Mouse (Mus musculus): ENCODE results near the gene Sec61a1. TPM values are rescaled to one million over a fixed set of nuclear protein-coding genes. Genes with fewer than 3 reads are reported as not detected.

Sec61a1 gene
- 165 and 188 TPM in 2 replicates for polyA plus RNA-seq (2014; fragmentation: Nextera tagmentation; extraction: Ambion mirVana)

DNA sequence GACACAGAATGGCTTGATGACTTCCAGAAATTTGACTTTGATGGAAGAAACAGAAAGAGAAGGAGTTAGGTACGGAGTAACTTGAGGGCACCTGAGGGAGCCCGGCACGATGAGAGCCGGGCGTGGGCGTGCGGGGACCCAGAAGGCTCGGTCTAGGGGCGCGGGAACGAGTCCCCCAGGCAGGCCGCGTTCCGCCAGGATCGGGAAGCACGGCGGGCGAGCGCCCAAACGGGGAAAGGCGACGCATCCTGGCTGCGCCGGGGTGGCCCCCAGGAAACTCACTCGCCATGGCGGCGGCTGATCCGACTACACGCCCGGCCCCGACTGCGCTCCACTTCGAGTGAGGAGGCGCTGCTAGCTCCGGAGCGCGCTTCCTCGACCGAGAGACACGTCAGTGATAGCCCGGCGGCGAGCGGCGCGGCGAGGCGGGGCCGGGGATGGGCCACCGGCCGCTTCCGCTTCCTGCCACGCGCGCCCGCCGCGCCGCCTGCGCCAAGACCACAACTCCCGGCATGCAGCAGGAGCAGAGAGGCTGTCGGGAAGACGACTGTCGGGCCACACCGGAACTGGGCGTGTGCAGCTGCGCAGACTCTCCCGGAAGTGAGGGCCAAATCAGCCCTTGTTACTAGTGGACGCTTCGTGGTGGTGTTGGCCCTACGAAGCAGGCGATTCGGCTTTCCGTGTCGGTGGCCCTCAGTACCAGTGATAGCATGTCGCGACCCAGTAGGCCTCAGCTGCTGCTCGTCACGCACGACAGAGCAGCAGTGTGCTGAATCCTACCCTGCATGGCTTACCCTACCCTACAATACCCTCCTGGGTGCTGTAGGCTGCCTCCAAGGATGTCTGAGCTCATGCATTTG is at the start of gene Sec61a1:
TSS of gene Sec61a1 (minus strand) at position 502 of the 860 bp plus-strand sequence.
- H3K27me3 ChIP-seq (ENCODE audit: control insufficient read depth, insufficient read depth, low read length) = no peaks in the 10 kb centered on the region
- peaks cover 39% of the 10 kb centered on the region for H3K4me1 ChIP-seq (ENCODE audit: control insufficient read depth, insufficient read depth, low read length)
- peak; percentile 93 for ATAC-seq (replicated peaks; ENCODE audit: insufficient number of reproducible peaks, low FRiP score, low TSS enrichment)
- peaks cover 15% of the 10 kb centered on the region for H3K36me3 ChIP-seq (ENCODE audit: control insufficient read depth, insufficient read depth, low read length)
- no peaks in the 10 kb centered on the region for H3K9me3 ChIP-seq (replicated peaks; ENCODE audit: control insufficient read depth, low read length)
- peak within 1 kb of the TSS; percentile 96 for H3K4me2 ChIP-seq
- peak within 1 kb of the TSS; percentile 93 for H3K27ac ChIP-seq (ENCODE audit: low read depth, low read length)
- peak within 1 kb of the TSS; percentile 99 for H3K9ac ChIP-seq (ENCODE audit: low read depth, low read length)
- under 1% methylated on average over 80 of the region's 80 CpGs for WGBS (ENCODE audit: insufficient replicate concordance)
- peak within 1 kb of the TSS; percentile 98 for H3K4me3 ChIP-seq (ENCODE audit: low read depth, low read length)

DNA sequence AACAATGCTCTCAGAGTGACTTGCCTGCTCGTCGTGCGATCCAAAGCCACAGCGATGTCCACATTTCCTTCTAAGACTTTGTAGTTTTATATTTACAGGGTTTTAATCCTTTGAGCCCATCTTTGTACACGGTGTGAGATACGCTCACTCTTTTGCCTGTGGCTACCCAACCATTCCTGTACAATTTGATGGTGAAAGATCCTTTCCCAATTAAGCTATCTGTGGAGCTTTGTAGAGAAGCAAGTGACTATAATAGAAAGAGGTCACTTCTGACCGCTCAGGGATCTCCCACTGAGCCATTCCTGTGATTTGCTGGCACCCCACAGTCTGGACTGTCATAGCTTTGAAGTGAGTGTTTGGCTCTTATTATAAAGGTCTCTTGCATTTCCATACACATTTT is 48.0 kb upstream of the Sec61a1 start:
- no peak overlapping the region for H3K9ac ChIP-seq (ENCODE audit: low read depth, low read length)
- 16% methylated on average over 7 of the region's 7 CpGs for WGBS (ENCODE audit: insufficient replicate concordance)
- H3K4me1 ChIP-seq (ENCODE audit: control insufficient read depth, insufficient read depth, low read length) = no peaks in the 10 kb centered on the region
- no peak overlapping the region for H3K4me3 ChIP-seq (ENCODE audit: low read depth, low read length)
- H3K9me3 ChIP-seq (replicated peaks; ENCODE audit: control insufficient read depth, low read length) = no peaks in the 10 kb centered on the region
- ATAC-seq (replicated peaks; ENCODE audit: insufficient number of reproducible peaks, low FRiP score, low TSS enrichment) = no peak
- H3K4me2 ChIP-seq = peak overlapping the region; percentile 21
- H3K36me3 ChIP-seq (ENCODE audit: control insufficient read depth, insufficient read depth, low read length) = no peaks in the 10 kb centered on the region
- H3K27me3 ChIP-seq (ENCODE audit: control insufficient read depth, insufficient read depth, low read length) = peaks cover 5% of the 10 kb centered on the region
- no peak overlapping the region for H3K27ac ChIP-seq (ENCODE audit: low read depth, low read length)

DNA sequence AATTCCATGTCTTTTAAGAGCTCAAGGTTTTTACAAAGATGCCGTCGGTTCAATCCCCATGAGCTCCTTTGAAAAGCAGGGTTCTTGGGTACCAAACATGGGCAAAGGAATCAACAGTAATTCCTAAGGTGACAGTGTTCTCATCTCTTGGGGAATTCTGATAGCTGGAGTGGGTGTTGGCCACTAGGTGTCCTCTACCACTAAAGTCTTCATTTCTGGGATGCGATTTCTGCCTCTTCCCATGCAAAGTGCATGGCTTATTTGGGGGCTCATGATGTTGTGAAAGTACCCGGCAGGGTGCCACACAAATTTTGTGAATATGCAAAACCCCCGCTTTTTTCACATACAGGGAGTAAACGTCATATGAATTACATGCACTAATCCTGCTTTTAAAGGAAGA is 46.3 kb upstream of the Sec61a1 start:
- no peak overlapping the region for H3K4me2 ChIP-seq
- no peak overlapping the region for H3K4me3 ChIP-seq (ENCODE audit: low read depth, low read length)
- no peak for ATAC-seq (replicated peaks; ENCODE audit: insufficient number of reproducible peaks, low FRiP score, low TSS enrichment)
- H3K9ac ChIP-seq (ENCODE audit: low read depth, low read length) = no peak overlapping the region
- WGBS (ENCODE audit: insufficient replicate concordance) = 25% methylated on average over 6 of the region's 6 CpGs
- no peaks in the 10 kb centered on the region for H3K9me3 ChIP-seq (replicated peaks; ENCODE audit: control insufficient read depth, low read length)
- H3K27me3 ChIP-seq (ENCODE audit: control insufficient read depth, insufficient read depth, low read length) = peaks cover 5% of the 10 kb centered on the region
- no peak overlapping the region for H3K27ac ChIP-seq (ENCODE audit: low read depth, low read length)
- no peaks in the 10 kb centered on the region for H3K4me1 ChIP-seq (ENCODE audit: control insufficient read depth, insufficient read depth, low read length)
- H3K36me3 ChIP-seq (ENCODE audit: control insufficient read depth, insufficient read depth, low read length) = no peaks in the 10 kb centered on the region

DNA sequence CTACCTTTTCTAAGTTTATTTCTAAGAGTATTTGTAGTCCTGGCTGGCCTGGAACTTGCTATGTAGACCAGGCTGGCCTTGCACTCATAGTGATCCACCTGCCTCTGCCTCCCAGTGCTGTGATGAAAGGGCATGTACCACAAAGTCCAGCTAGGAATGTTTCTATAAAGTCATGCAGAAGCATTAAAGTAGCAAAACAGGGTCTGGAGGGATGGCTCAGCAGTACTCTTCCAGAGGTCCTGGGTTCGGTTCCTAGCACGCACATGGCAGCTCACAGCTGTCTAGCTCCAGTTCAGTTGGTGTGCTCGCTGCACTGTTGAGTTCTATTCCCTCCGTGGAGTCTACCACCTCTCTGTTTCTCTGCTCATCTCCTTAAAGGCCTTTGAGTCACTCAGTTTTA is 41.5 kb upstream of the Sec61a1 start:
- H3K4me1 ChIP-seq (ENCODE audit: control insufficient read depth, insufficient read depth, low read length) = no peaks in the 10 kb centered on the region
- H3K4me2 ChIP-seq = no peak overlapping the region
- H3K4me3 ChIP-seq (ENCODE audit: low read depth, low read length) = no peak overlapping the region
- no peaks in the 10 kb centered on the region; the same call in 1 of the 2 replicates for H3K27me3 ChIP-seq (ENCODE audit: control insufficient read depth, insufficient read depth, low read length)
- WGBS (ENCODE audit: insufficient replicate concordance) = 83% methylated on average over 4 of the region's 4 CpGs
- no peak overlapping the region for H3K27ac ChIP-seq (ENCODE audit: low read depth, low read length)
- H3K9ac ChIP-seq (ENCODE audit: low read depth, low read length) = no peak overlapping the region
- H3K9me3 ChIP-seq (replicated peaks; ENCODE audit: control insufficient read depth, low read length) = no peaks in the 10 kb centered on the region
- no peak for ATAC-seq (replicated peaks; ENCODE audit: insufficient number of reproducible peaks, low FRiP score, low TSS enrichment)
- H3K36me3 ChIP-seq (ENCODE audit: control insufficient read depth, insufficient read depth, low read length) = no peaks in the 10 kb centered on the region

DNA sequence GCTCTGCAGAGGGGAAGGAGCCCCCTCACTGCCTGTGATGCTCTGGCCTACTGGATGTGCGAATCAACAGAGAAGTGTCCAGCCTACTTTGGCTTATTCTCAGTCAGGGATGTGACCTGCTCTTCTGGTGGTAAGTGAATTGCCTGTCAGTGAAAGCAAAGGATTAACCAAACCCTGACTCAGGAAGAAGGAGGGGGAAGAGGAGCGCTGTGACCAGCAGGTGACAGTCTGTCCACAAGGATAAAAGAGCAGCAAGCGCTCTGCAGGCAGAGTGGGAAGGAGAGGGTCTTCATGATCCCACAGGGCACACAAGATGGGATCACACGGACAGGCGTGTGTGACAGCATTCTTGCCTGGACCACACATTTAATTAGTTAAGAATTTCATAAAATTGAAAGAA is 41.0 kb upstream of the Sec61a1 start:
- no peaks in the 10 kb centered on the region for H3K4me1 ChIP-seq (ENCODE audit: control insufficient read depth, insufficient read depth, low read length)
- H3K36me3 ChIP-seq (ENCODE audit: control insufficient read depth, insufficient read depth, low read length) = no peaks in the 10 kb centered on the region
- ATAC-seq (replicated peaks; ENCODE audit: insufficient number of reproducible peaks, low FRiP score, low TSS enrichment) = no peak
- H3K4me2 ChIP-seq = no peak overlapping the region
- 43% methylated on average over 5 of the region's 5 CpGs for WGBS (ENCODE audit: insufficient replicate concordance)
- H3K4me3 ChIP-seq (ENCODE audit: low read depth, low read length) = no peak overlapping the region
- H3K27ac ChIP-seq (ENCODE audit: low read depth, low read length) = no peak overlapping the region
- H3K27me3 ChIP-seq (ENCODE audit: control insufficient read depth, insufficient read depth, low read length) = no peaks in the 10 kb centered on the region; the same call in 1 of the 2 replicates
- no peaks in the 10 kb centered on the region for H3K9me3 ChIP-seq (replicated peaks; ENCODE audit: control insufficient read depth, low read length)
- H3K9ac ChIP-seq (ENCODE audit: low read depth, low read length) = no peak overlapping the region

DNA sequence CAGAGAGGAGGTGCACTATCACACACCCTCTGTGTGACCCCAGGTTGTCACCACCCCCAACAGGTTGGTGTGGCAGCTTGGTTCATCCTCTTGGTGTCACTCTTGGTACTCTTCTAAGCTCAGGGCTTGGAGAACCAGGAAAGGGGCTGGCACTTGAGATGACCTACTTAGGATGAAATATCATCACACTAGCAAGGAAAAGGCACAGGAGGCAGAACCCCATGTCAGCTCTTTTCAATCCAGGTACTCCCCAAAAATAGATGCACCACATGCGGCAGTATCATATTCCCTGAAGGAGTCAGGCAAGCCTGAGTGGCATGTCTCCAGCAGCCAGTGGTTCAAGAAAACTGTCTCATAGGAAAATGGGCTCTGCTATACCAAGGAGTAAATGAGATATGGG is 39.4 kb upstream of the Sec61a1 start:
- H3K4me2 ChIP-seq = no peak overlapping the region
- no peaks in the 10 kb centered on the region for H3K9me3 ChIP-seq (replicated peaks; ENCODE audit: control insufficient read depth, low read length)
- WGBS (ENCODE audit: insufficient replicate concordance) = 75% methylated on average over 1 of the region's 1 CpGs
- no peaks in the 10 kb centered on the region; the same call in 1 of the 2 replicates for H3K27me3 ChIP-seq (ENCODE audit: control insufficient read depth, insufficient read depth, low read length)
- ATAC-seq (replicated peaks; ENCODE audit: insufficient number of reproducible peaks, low FRiP score, low TSS enrichment) = no peak
- H3K36me3 ChIP-seq (ENCODE audit: control insufficient read depth, insufficient read depth, low read length) = no peaks in the 10 kb centered on the region
- H3K4me1 ChIP-seq (ENCODE audit: control insufficient read depth, insufficient read depth, low read length) = no peaks in the 10 kb centered on the region
- no peak overlapping the region for H3K4me3 ChIP-seq (ENCODE audit: low read depth, low read length)
- H3K9ac ChIP-seq (ENCODE audit: low read depth, low read length) = no peak overlapping the region
- H3K27ac ChIP-seq (ENCODE audit: low read depth, low read length) = no peak overlapping the region

DNA sequence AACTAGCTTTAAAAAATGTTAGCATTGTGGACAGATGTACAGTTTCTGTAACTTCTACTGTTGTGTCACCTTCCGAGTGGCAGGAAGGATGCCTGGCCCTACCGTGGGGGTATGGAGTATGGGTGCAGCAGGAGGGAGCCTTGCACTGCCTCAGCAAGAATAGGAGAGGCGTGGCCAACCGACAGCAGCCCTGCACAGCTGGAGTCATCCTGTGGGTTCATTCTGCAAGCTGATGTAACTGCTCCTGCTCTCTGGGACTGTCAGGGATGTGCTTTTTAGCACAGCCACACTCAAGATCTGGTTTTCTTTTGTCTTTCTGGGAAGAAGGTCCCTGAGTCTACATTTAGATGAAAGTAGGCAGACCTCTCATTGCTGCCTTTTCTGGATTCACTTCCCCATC is 38.8 kb upstream of the Sec61a1 start:
- Histone ChIP-seq H3K27ac (ENCODE audit: low read depth, low read length) (no peak overlapping the region), H3K27me3 (ENCODE audit: control insufficient read depth, insufficient read depth, low read length) (no peaks in the 10 kb centered on the region; the same call in 1 of the 2 replicates), H3K4me2 (no peak overlapping the region), H3K4me1 (ENCODE audit: control insufficient read depth, insufficient read depth, low read length) (no peaks in the 10 kb centered on the region), H3K4me3 (ENCODE audit: low read depth, low read length) (no peak overlapping the region), H3K9me3 (replicated peaks; ENCODE audit: control insufficient read depth, low read length) (no peaks in the 10 kb centered on the region), H3K36me3 (ENCODE audit: control insufficient read depth, insufficient read depth, low read length) (no peaks in the 10 kb centered on the region), H3K9ac (ENCODE audit: low read depth, low read length) (no peak overlapping the region)
- WGBS (ENCODE audit: insufficient replicate concordance) = 18% methylated on average over 4 of the region's 4 CpGs
- ATAC-seq (replicated peaks; ENCODE audit: insufficient number of reproducible peaks, low FRiP score, low TSS enrichment) = no peak

DNA sequence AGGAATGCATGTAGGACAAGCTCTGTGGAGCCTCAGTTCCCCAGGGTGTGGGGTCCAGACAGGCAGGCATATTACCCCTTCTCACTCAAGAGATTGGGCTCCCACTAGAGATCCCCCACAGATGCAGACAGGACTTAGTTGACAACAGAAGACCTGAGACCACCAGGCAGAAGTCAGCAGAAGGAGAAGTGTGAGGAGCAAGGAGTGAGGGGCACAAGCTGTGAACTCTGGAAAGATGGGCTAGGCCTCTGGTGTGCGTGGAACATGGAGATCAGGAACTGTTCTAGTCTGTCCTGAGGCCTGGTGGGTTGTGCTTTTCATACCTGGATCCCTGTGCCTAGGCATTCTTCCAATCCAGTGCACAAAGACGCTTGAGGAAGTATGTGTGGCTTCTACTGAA is 31.2 kb upstream of the Sec61a1 start:
- 71% methylated on average over 2 of the region's 2 CpGs for WGBS (ENCODE audit: insufficient replicate concordance)

More for the DNA sequence above, 31.2 kb upstream of the Sec61a1 start:
- Histone ChIP-seq H3K9ac (ENCODE audit: low read depth, low read length) (no peak overlapping the region), H3K9me3 (replicated peaks; ENCODE audit: control insufficient read depth, low read length) (no peaks in the 10 kb centered on the region), H3K4me1 (ENCODE audit: control insufficient read depth, insufficient read depth, low read length) (0 out of 2 replicates have a peak, but pooled peaks cover 6% of the 10 kb centered on the region), H3K4me3 (ENCODE audit: low read depth, low read length) (no peak overlapping the region), H3K4me2 (no peak overlapping the region), H3K27me3 (ENCODE audit: control insufficient read depth, insufficient read depth, low read length) (peaks cover 20% of the 10 kb centered on the region), H3K27ac (ENCODE audit: low read depth, low read length) (no peak overlapping the region), H3K36me3 (ENCODE audit: control insufficient read depth, insufficient read depth, low read length) (no peaks in the 10 kb centered on the region)
- no peak for ATAC-seq (replicated peaks; ENCODE audit: insufficient number of reproducible peaks, low FRiP score, low TSS enrichment)

Measured in heart, embryonic 11.5 days (tissue).